Mouse (Mus musculus): ENCODE results near the gene Epop.

DNA sequence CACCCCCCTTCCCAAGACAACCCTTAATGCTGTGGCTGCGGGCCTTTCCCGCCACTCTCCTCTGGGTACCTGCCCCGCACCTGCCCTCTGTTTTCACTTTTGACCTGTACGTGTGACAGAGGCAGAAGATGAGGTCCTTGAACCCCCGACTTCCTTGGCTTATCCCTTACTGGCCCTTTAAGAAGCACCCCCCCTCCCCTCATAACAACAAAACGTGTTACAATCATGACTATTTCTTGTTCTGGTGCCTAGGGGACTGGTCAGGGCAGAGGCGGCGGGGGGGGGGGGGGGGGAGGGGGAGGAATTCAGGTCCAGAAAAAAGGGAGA, 34.8 kb upstream of the Epop start:
- TF ChIP-seq POLR2A (IDR thresholded peaks at IDR 0.05; ENCODE audit: low read depth, low read length), result no peak
- no peak for TF ChIP-seq CTCF (IDR thresholded peaks at IDR 0.05; ENCODE audit: extremely low read depth, insufficient read length, insufficient replicate concordance, low read depth, low read length)
